Mouse (Mus musculus) layer of hippocampus, adult 18-20 months (tissue): Measurements from ENCODE around the gene Defb28. TPM values are rescaled to one million over a fixed set of nuclear protein-coding genes. Genes with fewer than 3 reads are reported as not detected.

Source experiments
- DNase-seq, 2 experiments: peaks; one replicate each; pipeline ENCODE4 v3.0.0; 2022; ENCODE audit warnings: low spot score in 2 of 2
- long read RNA-seq: library from polyadenylated mRNA; stranded (forward); transcript quantifications from one replicate; pipeline ENCODE4 v2.0.0, GENCODE M21; 2021
- total RNA-seq, 2 experiments: library from RNA; stranded (reverse); gene quantifications; 2 replicates each; pipeline ENCODE4 v1.2.3; 2021

The Defb28 gene
- total RNA-seq, result not detected
- long read RNA-seq, result 0 reads

GRCm38 (mm10) chr2:152517981-152518380 is at the start of gene Defb28:
Gene Defb28, plus strand, starts transcription at chr2:152518255.
- DNase-seq, result no peak

- DNase-seq, result peak; percentile 51 to 85
Measured at GRCm38 (mm10) chr2:152470973-152471372, 47.1 kb upstream of the Defb28 start.

- peak in 1 of 2 experiments; percentile 7 for DNase-seq
Measured at GRCm38 (mm10) chr2:152472434-152472833, 45.6 kb upstream of the Defb28 start.

DNA sequence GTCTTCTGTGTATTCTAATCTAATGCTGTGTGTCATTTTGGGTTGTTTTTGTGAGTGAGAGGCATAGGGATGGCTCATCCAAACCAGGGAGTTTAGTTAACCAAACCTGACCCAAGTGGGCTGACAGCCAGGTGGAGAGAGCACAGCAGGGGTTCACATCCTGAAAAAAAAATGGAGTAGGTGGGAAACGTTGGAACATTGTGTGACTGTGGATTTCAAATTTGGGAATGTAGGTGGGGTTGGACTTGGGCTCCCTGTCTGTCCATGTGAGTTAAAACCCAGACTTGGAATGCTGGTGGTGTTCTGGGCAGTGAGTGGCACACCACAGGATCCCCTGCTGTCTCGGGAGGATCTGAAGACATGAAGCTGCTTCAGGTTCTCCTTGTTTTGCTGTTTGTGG is 41.3 kb upstream of the Defb28 start, which contains the start of gene Defb20:
Gene Defb20, plus strand, starts transcription at position 301 of the 400 bp plus-strand sequence.
- no peak for DNase-seq

- no peak for DNase-seq
Measured at GRCm38 (mm10) chr2:152480881-152481280, 37.2 kb upstream of the Defb28 start.

GRCm38 (mm10) chr2:152481726-152482125 is 36.3 kb upstream of the Defb28 start:
- DNase-seq, result no peak

- DNase-seq, result no peak
Measured at GRCm38 (mm10) chr2:152487024-152487423, 31.0 kb upstream of the Defb28 start.

- no peak for DNase-seq
Measured at GRCm38 (mm10) chr2:152490038-152490437, 28.0 kb upstream of the Defb28 start, which contains the start of gene Defb22. Gene Defb22, minus strand, starts transcription at chr2:152490138.

- DNase-seq, result no peak
Measured at GRCm38 (mm10) chr2:152493151-152493550, 24.9 kb upstream of the Defb28 start.

- no peak for DNase-seq
Measured at GRCm38 (mm10) chr2:152498020-152498419, 20.0 kb upstream of the Defb28 start.

DNA sequence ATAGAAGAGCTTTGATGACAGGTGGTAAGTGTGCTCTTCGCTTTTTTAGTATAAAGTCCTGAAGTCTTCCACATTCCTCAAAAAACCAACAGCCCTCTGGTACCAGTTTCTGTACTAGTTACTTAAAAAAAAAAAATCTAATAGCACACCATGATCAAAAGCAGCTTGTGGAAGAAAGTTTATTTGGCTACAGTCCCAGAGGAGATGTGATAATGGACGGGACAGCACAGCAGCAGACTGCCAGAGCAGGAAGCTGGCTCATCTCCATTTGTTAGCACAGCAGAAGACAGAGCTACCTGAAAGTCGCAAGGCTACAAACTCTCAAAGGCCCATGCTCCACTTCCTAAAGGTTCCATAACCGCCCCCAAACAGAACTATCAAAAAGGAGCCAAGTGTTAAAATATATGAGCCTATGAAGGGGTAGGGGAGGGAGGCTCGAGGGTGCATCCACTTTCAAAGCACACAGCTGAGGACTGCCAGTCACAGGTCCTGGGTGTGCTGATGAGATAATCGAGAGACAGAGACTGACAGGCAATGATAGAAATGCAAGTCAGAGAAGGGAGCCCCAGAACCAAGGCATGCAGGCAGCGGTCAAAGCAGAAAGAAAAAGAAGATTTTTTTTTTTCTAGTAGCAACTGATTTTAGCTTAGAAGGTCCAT is 17.7 kb upstream of the Defb28 start:
- no peak for DNase-seq

GRCm38 (mm10) chr2:152500863-152501229 is 17.2 kb upstream of the Defb28 start:
- no peak for DNase-seq

DNA sequence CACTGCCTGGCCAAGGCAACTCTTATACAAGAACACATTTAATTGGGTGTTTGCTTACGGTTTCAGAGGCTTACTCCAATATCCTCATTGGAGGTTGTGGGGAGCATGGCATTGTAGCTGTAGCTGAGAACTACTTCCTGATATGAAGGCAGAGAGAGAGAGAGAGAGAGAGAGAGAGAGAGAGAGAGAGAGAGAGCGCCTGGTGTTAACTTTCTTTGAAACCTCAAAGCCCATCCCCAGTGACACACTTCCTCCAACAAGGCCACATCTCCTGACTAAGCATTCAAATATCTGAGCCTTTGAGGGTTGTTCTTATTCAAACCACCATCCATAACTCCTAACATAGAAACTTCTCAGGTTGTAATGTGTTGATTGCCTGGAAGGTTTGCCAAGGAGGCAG is 14.1 kb upstream of the Defb28 start:
- no peak for DNase-seq

- DNase-seq, result no peak
Measured at GRCm38 (mm10) chr2:152511592-152511991, 6.5 kb upstream of the Defb28 start, which contains the start of gene Defb26. Gene Defb26, minus strand, starts transcription at chr2:152511692.

DNA sequence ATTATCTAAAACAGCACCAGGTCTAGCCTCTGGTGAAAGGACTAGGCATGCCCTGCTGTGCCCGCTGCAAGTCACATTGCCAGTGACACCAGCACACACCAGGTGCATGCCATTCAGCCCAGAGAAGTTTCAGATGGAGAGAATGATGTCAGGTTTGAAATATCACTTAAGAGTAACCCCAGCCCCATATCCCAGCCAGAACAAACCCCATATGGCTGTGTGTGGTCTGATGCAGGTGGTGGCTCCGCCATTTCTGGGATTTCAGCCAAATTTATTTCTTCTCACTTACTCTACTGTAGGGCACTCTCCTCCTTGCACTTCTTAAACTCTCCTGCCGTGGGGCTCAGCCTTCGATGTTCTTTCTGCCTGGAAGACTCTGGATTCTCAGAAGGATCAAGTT is 2.0 kb upstream of the Defb28 start:
- DNase-seq, result no peak

DNA sequence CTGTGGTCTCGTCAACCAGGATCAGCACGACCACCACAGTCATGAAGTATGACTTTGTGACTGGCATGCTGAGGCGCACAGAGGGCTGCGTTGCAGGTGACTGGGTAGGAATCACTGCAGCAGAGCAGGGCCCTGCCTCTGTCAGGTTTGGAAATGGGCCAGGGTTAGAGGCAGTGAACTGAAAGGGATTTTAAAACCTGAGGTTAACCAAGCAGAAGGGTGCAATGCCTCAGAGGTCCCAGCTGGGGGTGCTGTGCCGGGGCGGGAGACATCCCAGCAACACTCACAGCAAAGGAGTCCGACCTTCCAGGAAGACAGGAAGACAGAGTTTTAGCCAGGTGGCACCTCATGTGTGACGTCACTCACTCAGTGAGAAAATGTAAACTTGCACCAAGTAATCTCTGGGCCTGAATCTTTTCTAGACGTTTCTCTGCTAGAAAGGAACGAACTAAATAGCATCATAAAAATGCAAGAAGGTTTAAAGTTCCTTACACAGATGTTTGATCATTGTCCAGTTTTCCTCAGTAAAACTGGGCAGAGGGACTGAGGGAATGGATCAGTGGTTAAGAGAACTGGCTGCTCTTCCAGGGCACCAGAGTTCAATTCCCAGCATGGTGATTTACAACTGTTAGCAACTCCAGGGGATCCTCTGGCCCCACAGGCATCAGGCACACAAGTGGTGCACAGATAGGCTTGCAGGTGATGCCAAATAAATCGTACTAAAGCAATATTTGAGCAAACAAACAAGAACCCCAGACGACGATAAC is 22.1 kb downstream of the Defb28 start, which contains the start of gene Defb29:
Gene Defb29, minus strand, starts transcription at position 155 of the 767 bp plus-strand sequence.
- no peak for DNase-seq

GRCm38 (mm10) chr2:152541979-152542378 is 23.9 kb downstream of the Defb28 start:
- no peak for DNase-seq

DNA sequence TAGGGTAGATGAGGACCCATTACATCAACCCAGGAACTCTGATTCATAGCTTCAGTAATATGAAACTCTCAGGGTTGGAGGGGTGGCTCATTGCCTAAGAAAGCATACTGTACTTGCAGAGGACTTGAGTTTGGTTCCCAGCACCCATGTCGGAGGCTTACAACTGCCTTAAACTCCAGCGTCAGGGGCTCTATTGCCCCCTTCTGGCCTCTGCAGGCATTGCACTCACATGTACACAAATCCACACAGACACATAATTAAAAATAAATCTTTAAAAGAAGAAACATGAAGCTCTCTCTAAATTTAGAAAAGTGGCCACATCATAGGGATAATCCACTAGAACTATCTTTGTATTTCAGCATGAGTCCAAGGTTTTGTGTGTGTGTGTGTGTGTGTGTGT is 24.8 kb downstream of the Defb28 start:
- DNase-seq, result no peak

GRCm38 (mm10) chr2:152543478-152543877 is 25.4 kb downstream of the Defb28 start:
- no peak for DNase-seq

- peak; percentile 68 to 91 for DNase-seq
Measured at GRCm38 (mm10) chr2:152544691-152545090, 26.6 kb downstream of the Defb28 start.

DNA sequence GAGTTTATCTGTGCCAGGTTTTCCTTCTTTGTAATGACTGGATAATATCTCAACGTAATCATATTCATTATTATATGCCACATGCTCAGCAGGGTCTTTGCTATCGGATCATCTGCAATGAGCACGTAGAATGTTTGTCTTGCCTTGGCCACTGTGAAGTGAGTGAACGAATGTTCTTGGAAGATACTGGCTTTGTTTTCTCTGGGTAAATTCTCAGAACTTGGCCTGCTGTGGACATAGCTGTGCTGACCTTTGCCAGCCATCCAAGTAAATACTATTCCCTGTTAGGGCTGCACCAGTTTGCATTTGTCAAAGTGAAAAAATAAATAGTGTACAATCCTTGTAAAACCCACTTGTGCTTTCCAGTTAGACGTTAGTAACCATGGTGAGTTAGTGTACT is 30.1 kb downstream of the Defb28 start:
- no peak for DNase-seq

- DNase-seq, result peak; percentile 11 to 74
Measured at GRCm38 (mm10) chr2:152553774-152554423, 35.8 kb downstream of the Defb28 start.
